In genomic region chr5:62765459-62765783, GRCm38 (mm10) we compare ENCODE assay signal across 8 mouse cellular contexts. TPM values are rescaled to one million over a fixed set of nuclear protein-coding genes. Genes with fewer than 3 reads are reported as not detected.
DNase-seq lines count a peak whose midpoint lies in the region; ATAC-seq and TF ChIP-seq lines count a peak whose summit lies in the region.

No protein-coding gene starts in this region.

- H3K36me3 ChIP-seq in lung, embryonic 15.5 days: no peaks in the 10 kb centered on the region
- H3K36me3 ChIP-seq in forebrain, embryonic 13.5 days (ENCODE audit: poor library complexity, severe bottlenecking): no peaks in the 10 kb centered on the region
- H3K36me3 ChIP-seq in limb, embryonic 14.5 days (ENCODE audit: control insufficient read depth, insufficient read depth, low read length): no peaks in the 10 kb centered on the region

- TF ChIP-seq POLR2A in limb, embryonic 14.5 days (IDR thresholded peaks at IDR 0.05; ENCODE audit: borderline replicate concordance, extremely low read depth, insufficient read depth, insufficient read length): no peak
- TF ChIP-seq POLR2A in olfactory bulb, adult 2 months (IDR thresholded peaks at IDR 0.05; ENCODE audit: insufficient read depth, low read depth, low read length): no peak

- no peaks in the 10 kb centered on the region; the same call in 1 of the 2 replicates for H3K27me3 ChIP-seq in lung, embryonic 15.5 days
- H3K27me3 ChIP-seq in forebrain, embryonic 13.5 days: peaks cover 7% of the 10 kb centered on the region; the same call in 1 of the 2 replicates
- peaks cover 5% of the 10 kb centered on the region for H3K27me3 ChIP-seq in limb, embryonic 14.5 days (ENCODE audit: control insufficient read depth, insufficient read depth, low read length)

- peaks cover 16% of the 10 kb centered on the region; the same call in 1 of the 2 replicates for H3K4me1 ChIP-seq in lung, embryonic 15.5 days
- peaks cover 5% of the 10 kb centered on the region; the same call in 1 of the 2 replicates for H3K4me1 ChIP-seq in forebrain, embryonic 13.5 days
- H3K4me1 ChIP-seq in limb, embryonic 14.5 days (ENCODE audit: control insufficient read depth, insufficient read depth, low read length): no peaks in the 10 kb centered on the region
- peaks cover 9% of the 10 kb centered on the region for H3K4me1 ChIP-seq in olfactory bulb, adult 2 months (ENCODE audit: control insufficient read depth, insufficient read depth, low read length)

- whole genome bisulfite sequencing in lung, embryonic 15.5 days: 17% methylated on average over 5 of the region's 5 CpGs
- WGBS in forebrain, embryonic 13.5 days: 15% methylated on average over 5 of the region's 5 CpGs
- 14% methylated on average over 5 of the region's 5 CpGs for WGBS in limb, embryonic 14.5 days
- WGBS in olfactory bulb, adult 2 months: 11% methylated on average over 5 of the region's 5 CpGs

- DNase-seq in lung, postnatal 4 days: no peak
- DNase-seq in limb, embryonic 14.5 days (ENCODE audit: low spot score): no peak
- DNase-seq in embryo, embryonic 10 days (ENCODE audit: low spot score): no peak
- DNase-seq in adrenal gland, postnatal 10 days: no peak
- no peak for DNase-seq in gastrocnemius, adult 8-10 months (ENCODE audit: low spot score in 2 of 2)

- peak overlapping the region; percentile 53 for H3K9ac ChIP-seq in lung, embryonic 15.5 days
- H3K9ac ChIP-seq in forebrain, embryonic 13.5 days: peak overlapping the region; percentile 69
- H3K9ac ChIP-seq in limb, embryonic 14.5 days (ENCODE audit: low read depth, low read length, severe bottlenecking): peak overlapping the region; percentile 64; the same call in 1 of the 2 replicates

- peak overlapping the region; percentile 84 for H3K4me2 ChIP-seq in lung, embryonic 15.5 days
- H3K4me2 ChIP-seq in forebrain, embryonic 13.5 days: peak overlapping the region; percentile 87
- peak overlapping the region; percentile 88 for H3K4me2 ChIP-seq in limb, embryonic 14.5 days (replicated peaks; ENCODE audit: low read depth, low read length, severe bottlenecking)

- H3K4me3 ChIP-seq in lung, embryonic 15.5 days: peak overlapping the region; percentile 63
- peak overlapping the region; percentile 63 for H3K4me3 ChIP-seq in forebrain, embryonic 13.5 days
- peak overlapping the region; percentile 60 for H3K4me3 ChIP-seq in limb, embryonic 14.5 days (replicated peaks; ENCODE audit: low read length)
- H3K4me3 ChIP-seq in olfactory bulb, adult 2 months (ENCODE audit: insufficient read depth, low read depth, low read length): peak overlapping the region; percentile 83

- no peaks in the 10 kb centered on the region for H3K9me3 ChIP-seq in lung, embryonic 15.5 days
- H3K9me3 ChIP-seq in forebrain, embryonic 13.5 days (replicated peaks): no peaks in the 10 kb centered on the region
- H3K9me3 ChIP-seq in limb, embryonic 14.5 days (ENCODE audit: control insufficient read depth, low read length): no peaks in the 10 kb centered on the region

- TF ChIP-seq CTCF in olfactory bulb, adult 2 months (IDR thresholded peaks at IDR 0.05; ENCODE audit: insufficient read depth, low read depth, low read length): no peak

- H3K27ac ChIP-seq in lung, embryonic 15.5 days: no peak overlapping the region
- no peak overlapping the region for H3K27ac ChIP-seq in forebrain, embryonic 13.5 days
- no peak overlapping the region for H3K27ac ChIP-seq in limb, embryonic 14.5 days (replicated peaks; ENCODE audit: low read depth, low read length)
- H3K27ac ChIP-seq in olfactory bulb, adult 2 months (ENCODE audit: insufficient read depth, low read depth, low read length): 0 out of 2 replicates have a peak overlapping the region, but pooled peaks have one; percentile 65

- ATAC-seq in lung, embryonic 15.5 days (ENCODE audit: borderline replicate concordance, extremely low read depth, low FRiP score, low TSS enrichment): 0 out of 2 replicates have a peak, but pooled peaks have one; percentile 6
- ATAC-seq in forebrain, embryonic 13.5 days: peak; percentile 46; the same call in 1 of the 2 replicates
- no peak for ATAC-seq in limb, embryonic 14.5 days (ENCODE audit: low FRiP score, low read depth)

RNA-seq across cellular contexts. Expression of gene Arap2, which starts 0.5 kb away (rescaled TPM):
- polyA plus RNA-seq in lung, embryonic 15.5 days (2015; fragmentation: Nextera tagmentation; extraction: Ambion mirVana): 3.8 and 7.3 TPM in 2 replicates
- polyA plus RNA-seq in forebrain, embryonic 13.5 days (2015; fragmentation: Nextera tagmentation; extraction: Ambion mirVana): 1.7 and 3.5 TPM in 2 replicates
- 2.4 and 3.3 TPM in 2 replicates for polyA plus RNA-seq in limb, embryonic 14.5 days (2012; rRNA removed)
- polyA plus RNA-seq in limb, embryonic 14.5 days (2014; fragmentation: Nextera tagmentation; extraction: Ambion mirVana): 5.1 and 8.0 TPM in 2 replicates
- polyA plus RNA-seq in olfactory bulb, adult 2 months (2012; ENCODE audit: insufficient read depth, insufficient read length, low replicate concordance, missing spikeins): 558 TPM in 1 of 2 replicates, not detected in the other
- total RNA-seq in adrenal gland, postnatal 10 days (2021): 1 to 10 TPM; 7.8 to 9.6 TPM
- total RNA-seq in gastrocnemius, adult 8-10 months (2022): 1 to 10 TPM in 1 of 4 experiments, under 1 TPM in 3; 0.67 to 1.5 (median 0.77) TPM

RNA-seq across cellular contexts. Expression of gene Dthd1, which starts 48.2 kb away (rescaled TPM):
- not detected in 2 replicates for polyA plus RNA-seq in lung, embryonic 15.5 days (2015; fragmentation: Nextera tagmentation; extraction: Ambion mirVana)
- polyA plus RNA-seq in forebrain, embryonic 13.5 days (2015; fragmentation: Nextera tagmentation; extraction: Ambion mirVana): not detected in 2 replicates
- not detected in 2 replicates for polyA plus RNA-seq in limb, embryonic 14.5 days (2012; rRNA removed)
- polyA plus RNA-seq in limb, embryonic 14.5 days (2014; fragmentation: Nextera tagmentation; extraction: Ambion mirVana): not detected in 2 replicates
- not detected in 2 replicates for polyA plus RNA-seq in olfactory bulb, adult 2 months (2012; ENCODE audit: insufficient read depth, insufficient read length, low replicate concordance, missing spikeins)
- total RNA-seq in adrenal gland, postnatal 10 days (2021): not detected
- total RNA-seq in gastrocnemius, adult 8-10 months (2022): not detected
